Mouse (Mus musculus): ENCODE measurements around the gene Crlf1.

Crlf1 gene

DNA sequence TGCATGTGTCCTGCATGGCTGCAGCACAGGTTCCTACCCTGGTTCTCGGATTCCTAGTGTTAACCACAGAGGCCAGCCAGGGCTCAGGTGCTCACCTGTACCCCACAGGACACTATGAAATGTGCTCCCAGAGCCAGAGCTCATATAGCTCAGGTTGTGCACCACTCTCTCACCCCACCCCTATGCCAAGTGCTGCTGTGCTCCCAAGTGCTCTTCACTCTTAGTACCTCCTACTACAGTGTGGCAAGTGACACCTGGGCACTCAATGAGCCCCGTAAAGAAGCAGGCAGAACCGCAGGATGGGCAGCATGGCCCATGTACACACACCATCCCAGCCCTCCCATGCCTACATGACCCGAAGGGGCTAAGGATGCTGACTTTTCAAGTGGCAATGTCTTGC, 24.2 kb upstream of the Crlf1 start:
- no peak for DNase-seq (ENCODE audit: inconsistent age in 2 of 2, low spot score in 1 of 2)

DNA sequence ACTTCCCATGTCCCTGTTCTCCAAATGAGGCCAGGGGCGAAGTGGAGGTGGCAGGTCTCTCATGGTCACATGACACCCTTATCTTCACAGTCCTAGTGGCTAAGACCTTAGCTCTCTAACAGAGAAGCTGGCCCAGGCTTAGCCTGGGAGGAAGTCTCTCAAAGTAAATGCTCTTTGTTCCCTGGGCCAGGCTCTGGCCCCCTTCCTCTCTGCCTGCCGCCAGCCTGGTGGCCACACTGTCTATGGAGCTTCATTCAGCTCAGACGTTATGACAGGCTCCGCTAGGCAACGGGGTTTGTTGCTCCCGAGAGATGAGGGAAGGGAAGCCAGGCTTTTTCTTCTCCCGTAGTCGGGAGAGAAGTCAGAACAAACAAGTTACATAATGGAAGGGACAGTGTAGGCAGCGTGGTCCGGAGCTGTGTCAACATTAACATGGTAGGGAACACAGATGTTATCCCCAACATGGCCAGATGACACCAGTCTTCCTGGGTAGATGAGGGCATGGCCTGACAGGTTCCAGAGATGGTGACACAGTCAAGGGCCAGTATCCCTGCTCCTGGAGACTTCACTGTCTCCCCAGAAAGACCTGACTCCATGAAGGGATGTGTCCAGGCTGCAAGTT, 23.6 kb upstream of the Crlf1 start:
- no peak for DNase-seq (ENCODE audit: inconsistent age in 2 of 2, low spot score in 1 of 2)

- no peak for DNase-seq (ENCODE audit: inconsistent age in 2 of 2, low spot score in 1 of 2)
These were observed 23.0 kb upstream of the Crlf1 start for GRCm38 (mm10) chr8:70469938-70470337.

DNA sequence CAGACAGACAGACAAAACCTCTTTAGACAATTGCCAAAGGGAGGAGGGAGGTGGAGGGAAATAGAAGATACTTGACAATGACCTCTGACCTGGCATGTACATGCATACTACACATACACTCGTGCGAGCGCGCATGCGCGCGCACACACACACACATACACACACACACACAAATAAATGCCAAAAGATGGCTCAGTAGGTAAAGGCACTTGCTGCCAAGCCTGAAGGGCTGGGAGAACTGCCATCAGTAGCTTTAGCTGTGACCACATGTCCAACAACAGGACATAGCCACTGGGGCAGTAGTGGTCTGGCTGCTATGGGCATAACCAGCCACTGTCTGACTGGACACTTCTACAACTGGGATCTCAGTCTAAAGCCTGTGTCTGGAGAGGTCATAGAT, 21.1 kb upstream of the Crlf1 start:
- DNase-seq (ENCODE audit: inconsistent age in 2 of 2, low spot score in 1 of 2): no peak

GRCm38 (mm10) chr8:70476333-70477268, 16.4 kb upstream of the Crlf1 start, which contains the start of gene Klhl26:
Klhl26 (minus strand) TSS chr8:70476968.
- peak; percentile 98 to 99 for DNase-seq (ENCODE audit: inconsistent age in 2 of 2, low spot score in 1 of 2)

DNA sequence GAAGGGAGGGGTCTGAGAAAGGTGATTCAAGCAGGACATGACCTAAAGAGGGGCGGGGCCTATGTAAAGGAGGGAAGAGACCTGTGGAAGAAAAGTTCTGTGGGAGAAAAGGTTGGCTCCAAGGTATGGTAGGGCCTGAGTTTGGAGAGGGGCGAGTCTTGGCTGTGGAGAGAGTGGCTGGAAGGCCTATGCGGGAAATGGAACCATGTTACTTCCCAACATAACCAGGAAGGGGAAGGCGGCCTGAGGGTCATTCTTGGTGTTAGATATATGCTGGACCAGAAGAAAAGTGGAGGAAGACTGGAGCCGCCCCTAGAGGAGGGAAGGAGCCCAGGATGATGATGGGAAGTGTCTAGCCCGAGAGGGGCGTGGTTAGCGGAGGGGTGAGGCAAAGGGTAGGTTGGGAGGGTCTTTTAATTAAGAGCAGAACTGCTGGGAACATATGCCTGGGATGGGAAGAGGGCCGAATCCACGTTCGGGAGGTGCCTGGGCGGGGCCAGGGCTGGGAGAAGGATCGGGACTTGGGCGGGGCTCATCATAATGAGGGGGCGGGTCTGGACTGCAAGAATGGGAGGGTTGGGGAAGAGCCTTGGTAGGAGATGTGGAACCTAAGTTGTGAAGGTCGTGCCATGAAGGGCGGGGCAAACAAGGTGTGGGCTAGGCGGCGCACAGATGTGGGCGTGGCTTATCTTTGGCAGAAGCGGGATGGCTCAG, 15.5 kb upstream of the Crlf1 start:
- DNase-seq (ENCODE audit: inconsistent age in 2 of 2, low spot score in 1 of 2): peak; percentile 51 to 67

- no peak for DNase-seq (ENCODE audit: inconsistent age in 2 of 2, low spot score in 1 of 2)
These were observed 11.1 kb upstream of the Crlf1 start for GRCm38 (mm10) chr8:70481908-70482307.

DNA sequence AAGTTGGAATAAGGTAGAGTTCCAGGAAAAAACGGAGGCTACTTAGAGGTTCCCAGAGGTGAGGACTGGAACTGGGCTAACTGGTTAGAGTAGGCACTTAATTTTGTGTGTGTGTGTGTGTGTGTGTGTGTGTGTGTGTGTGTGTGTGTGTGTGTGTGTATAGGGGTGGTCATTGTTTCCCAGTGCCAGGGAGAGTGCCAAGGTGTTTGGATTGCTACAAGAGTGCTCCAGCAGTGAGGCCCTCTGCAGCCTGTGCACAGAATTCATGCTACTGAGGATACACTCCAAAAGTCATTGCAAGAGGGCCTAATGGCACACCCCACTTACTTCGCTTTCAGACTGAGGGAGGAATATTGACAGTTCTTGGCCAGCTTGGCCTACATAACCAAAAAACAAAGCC, 10.0 kb upstream of the Crlf1 start:
- no peak for DNase-seq (ENCODE audit: inconsistent age in 2 of 2, low spot score in 1 of 2)

GRCm38 (mm10) chr8:70486191-70486681, 6.7 kb upstream of the Crlf1 start:
- no peak for DNase-seq (ENCODE audit: inconsistent age in 2 of 2, low spot score in 1 of 2)

GRCm38 (mm10) chr8:70486941-70487520, 5.9 kb upstream of the Crlf1 start, which contains the start of gene Tmem59l:
Tmem59l (minus strand) TSS chr8:70487358.
- no peak for DNase-seq (ENCODE audit: inconsistent age in 2 of 2, low spot score in 1 of 2)

GRCm38 (mm10) chr8:70487993-70488796, 4.8 kb upstream of the Crlf1 start:
- DNase-seq (ENCODE audit: inconsistent age in 2 of 2, low spot score in 1 of 2): peak in 1 of 2 experiments; percentile 49

DNA sequence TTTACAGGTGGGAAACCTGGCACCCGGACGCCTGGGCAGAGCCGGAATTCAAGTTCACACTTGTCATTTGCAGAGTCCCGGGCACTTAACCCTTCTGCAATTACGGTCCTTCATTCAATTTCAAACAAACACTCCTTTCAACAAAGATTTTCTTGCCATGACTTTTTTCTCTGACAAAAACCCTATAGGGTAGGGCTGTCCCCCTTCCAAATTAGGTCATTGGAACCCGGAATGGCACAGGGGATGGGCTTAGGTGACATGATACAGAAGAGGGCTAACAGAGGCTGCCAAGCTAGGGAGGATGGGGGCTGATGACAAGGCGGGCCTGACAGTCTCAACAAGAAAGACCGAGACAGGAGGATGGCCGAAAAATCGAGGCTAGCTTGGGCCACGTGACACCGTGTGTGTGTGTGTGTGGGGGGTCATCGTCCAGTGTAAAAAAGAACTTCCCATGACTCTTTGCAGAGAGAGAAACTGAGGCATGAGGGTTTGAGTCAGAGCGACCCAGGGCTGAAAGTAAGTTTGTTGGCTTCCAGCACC, 4.0 kb upstream of the Crlf1 start:
- DNase-seq (ENCODE audit: inconsistent age in 2 of 2, low spot score in 1 of 2): no peak

- DNase-seq (ENCODE audit: inconsistent age in 2 of 2, low spot score in 1 of 2): no peak
These were observed 3.4 kb upstream of the Crlf1 start for GRCm38 (mm10) chr8:70489576-70489975.

DNA sequence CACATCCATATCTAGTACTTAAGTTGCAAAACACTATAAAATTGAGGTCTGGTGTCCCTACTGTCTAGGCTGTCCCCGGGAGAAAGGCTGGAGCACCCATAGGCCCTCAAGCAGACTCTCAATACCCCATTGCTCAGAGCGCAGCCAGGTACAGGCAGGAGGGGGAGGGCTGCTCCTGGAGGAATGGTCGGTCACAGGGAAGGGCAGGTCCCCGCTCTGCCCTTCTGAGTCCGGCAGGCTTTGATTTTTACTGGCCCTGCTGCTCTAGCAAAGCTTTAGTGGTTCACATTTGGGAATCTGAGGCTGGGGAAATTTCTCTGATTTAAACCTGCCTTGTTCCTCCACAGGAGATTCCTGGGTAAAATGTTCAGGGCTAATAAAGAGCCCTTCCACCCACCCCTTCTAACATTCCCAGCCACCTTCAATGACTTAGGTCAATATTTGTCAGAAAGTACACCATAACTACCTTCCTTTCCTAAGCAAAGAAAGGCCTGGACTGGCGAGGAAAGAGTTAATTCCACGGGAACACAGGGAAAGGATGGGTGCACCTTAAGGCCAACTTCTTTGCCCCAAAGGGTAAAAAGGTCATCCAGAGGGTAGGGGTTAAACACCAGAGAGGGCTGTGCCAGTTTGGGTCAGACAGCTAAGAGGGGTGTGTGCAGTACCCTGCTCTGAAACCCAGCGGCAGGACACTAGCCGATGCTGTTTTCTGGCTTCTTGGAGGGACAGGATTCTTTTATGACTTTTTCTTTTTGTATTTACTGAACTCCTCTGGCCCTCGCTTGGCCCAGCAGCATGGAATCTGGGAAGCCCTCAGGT, 2.7 kb upstream of the Crlf1 start:
- DNase-seq (ENCODE audit: inconsistent age in 2 of 2, low spot score in 1 of 2): no peak

DNA sequence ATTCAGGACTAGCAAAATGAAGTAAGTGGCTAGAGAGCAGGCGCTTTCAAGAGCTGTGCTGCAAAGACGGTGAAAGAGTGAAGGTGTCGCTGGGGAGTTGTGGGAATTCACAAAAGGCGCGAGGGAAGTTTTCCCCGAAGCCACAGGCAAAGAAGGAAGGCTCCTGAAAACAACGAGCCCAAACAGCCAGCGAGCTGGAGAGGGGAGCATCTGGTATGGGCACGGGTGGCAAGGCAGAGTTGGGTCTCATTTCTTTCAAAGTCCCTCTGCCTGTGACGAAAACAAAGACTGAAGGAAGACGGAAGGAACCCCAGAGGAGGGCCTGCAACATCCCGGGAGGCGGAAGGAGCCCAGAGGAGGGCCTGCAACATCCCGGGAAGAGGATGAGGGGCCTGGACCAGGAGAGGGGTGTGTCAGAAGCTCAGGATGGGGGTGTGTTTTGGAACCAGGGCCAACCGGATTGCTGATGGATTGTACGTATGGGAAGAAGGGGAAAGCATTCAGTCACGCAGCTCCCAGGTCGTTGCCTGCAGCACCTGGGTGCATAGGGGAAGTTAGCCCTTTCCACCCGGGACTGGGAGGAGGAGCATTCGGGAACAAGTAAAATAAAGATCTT, 2.0 kb upstream of the Crlf1 start:
- no peak for DNase-seq (ENCODE audit: inconsistent age in 2 of 2, low spot score in 1 of 2)

- DNase-seq (ENCODE audit: inconsistent age in 2 of 2, low spot score in 1 of 2): no peak
These were observed 896 bp downstream of the Crlf1 start for GRCm38 (mm10) chr8:70493692-70494415.

DNA sequence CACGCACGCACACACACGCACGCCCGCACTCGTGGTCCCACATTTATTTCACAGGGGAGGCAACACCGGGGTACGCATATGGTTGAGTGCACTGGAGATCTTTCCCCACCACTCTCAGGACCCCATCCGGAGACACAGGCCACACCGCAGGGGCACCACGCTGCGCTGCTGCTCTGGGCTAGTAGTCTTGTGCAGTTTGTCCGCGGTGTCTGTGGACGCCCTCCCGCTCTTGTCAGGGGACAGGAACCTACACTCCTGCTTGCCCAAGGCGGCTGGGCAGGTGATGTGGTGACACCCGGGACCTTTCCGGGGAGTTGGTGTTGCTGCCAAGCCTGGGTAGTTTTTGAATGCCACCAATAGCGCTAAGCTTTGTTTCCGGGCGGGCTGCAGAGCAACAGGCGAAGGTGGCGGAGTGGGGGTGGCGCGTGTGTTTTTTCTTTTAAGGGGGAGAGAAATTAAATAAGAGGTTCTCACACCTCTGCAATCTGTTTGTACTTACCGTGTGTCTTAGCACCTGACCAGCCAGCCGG, 1.5 kb downstream of the Crlf1 start:
- DNase-seq (ENCODE audit: inconsistent age in 2 of 2, low spot score in 1 of 2): no peak

Measured in adrenal gland, adult (tissue).